Mouse (Mus musculus) C2C12 (cell line): ENCODE results near the gene Hoxa1.

ENCODE experiments used
- CTCF ChIP-seq: IDR thresholded peaks from one replicate; pipeline ENCODE4 v1.5.1; 2011; ENCODE audit not compliant: control insufficient read depth, insufficient read depth, insufficient read length
- MAX ChIP-seq: IDR thresholded peaks from one replicate; pipeline ENCODE4 v1.6.1; 2011; ENCODE audit warnings: mild to moderate bottlenecking, control low read depth

- TF ChIP-seq CTCF = no peak
- TF ChIP-seq MAX = no peak
Measured at GRCm38 (mm10) chr6:52196811-52197210, 38.7 kb upstream of the Hoxa1 start.
